Mouse (Mus musculus): ENCODE data around the gene Ppp1cc. TPM values are rescaled to one million over a fixed set of nuclear protein-coding genes. Genes with fewer than 3 reads are reported as not detected.

The Ppp1cc gene
- polyA plus RNA-seq, 1 experiment from 2014 or later: 104 TPM

DNA sequence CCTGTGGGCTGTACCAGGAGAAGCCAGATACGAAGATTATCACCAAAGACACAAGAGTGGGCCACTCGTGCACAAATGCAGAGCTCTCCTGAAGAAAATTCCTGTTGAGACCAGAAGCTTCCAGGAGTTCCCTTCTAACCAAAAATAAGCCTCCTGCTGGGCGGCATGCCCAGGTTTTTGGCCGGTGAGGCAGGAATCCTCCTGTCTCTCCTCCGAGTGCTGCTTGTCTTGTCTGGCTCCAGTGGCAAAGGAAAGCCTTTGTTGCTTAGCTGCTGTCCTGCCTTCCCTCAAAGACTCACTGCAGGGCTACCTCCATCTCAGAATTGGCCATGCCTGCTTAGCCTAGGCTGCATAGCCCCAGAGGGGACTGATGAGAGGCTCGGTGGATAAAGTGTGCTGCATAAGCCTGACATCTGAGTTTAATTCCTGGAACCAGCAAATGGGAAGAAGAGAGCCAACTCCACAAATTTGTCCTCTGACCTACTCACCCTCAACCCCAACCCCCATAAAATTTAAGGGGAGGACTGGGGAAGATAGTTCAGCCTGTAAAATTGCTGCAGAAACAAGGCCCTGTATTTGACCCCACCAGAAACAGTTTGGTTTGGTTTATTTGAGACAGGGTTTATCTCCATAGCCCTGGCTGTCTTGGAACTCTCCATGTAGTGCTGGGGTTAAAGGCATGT, 7.3 kb downstream of the Ppp1cc start:
- TF ChIP-seq EP300 (optimal IDR thresholded peaks at IDR 0.05): no peak
- TF ChIP-seq CTCF (IDR thresholded peaks at IDR 0.05; ENCODE audit: low read depth): no peak
- Histone ChIP-seq H3K4me2 (replicated peaks; ENCODE audit: low read depth) (no peak overlapping the region), H3K27me3 (ENCODE audit: control insufficient read depth, insufficient read depth, low read length) (no peaks in the 10 kb centered on the region), H3K27ac (replicated peaks) (0 out of 2 replicates have a peak overlapping the region, but pooled peaks have one; percentile 0), H3K4me1 (replicated peaks; ENCODE audit: control insufficient read depth, insufficient read depth) (no peaks in the 10 kb centered on the region; the same call in 1 of the 2 replicates), H3K9ac (ENCODE audit: low read length) (no peak overlapping the region), H3K9me3 (ENCODE audit: control insufficient read depth, low read length) (no peaks in the 10 kb centered on the region), H3K36me3 (ENCODE audit: control insufficient read depth, insufficient read depth, low read length) (peaks cover 7% of the 10 kb centered on the region), H3K4me3 (ENCODE audit: low read depth, low read length) (no peak overlapping the region)
- DNase-seq (ENCODE audit: low spot score) (no peak), ATAC-seq (ENCODE audit: low FRiP score, low TSS enrichment) (no peak)
- WGBS: 41% methylated on average over 6 of the region's 6 CpGs

DNA sequence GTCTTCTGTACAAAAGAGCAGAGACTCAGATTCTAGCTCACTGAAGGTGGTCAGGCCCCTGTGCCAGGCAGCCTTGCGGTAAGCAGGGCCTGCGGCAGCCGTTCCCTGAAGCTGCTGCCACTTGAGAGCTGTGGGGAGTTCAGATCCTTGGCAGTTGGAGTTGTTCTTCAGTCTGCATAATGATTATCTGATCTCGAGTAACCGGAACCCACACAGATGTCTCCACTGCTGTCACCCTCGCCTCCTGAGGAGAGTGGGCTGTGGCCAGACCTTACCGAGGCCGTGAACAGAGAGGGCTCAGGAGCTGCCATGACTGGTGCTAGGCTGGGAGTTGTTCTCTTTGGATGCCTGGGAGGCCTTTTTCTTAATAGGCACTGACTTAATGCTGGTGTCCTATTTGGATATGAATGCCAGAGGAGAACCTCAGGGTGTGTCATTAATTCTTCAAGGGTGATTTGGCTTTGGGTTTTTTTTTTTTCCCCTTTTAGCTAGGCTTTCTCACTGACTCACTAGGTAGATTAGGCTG, 8.6 kb downstream of the Ppp1cc start:
- no peaks in the 10 kb centered on the region; the same call in 1 of the 2 replicates for H3K4me1 ChIP-seq (replicated peaks; ENCODE audit: control insufficient read depth, insufficient read depth)
- no peak for ATAC-seq (ENCODE audit: low FRiP score, low TSS enrichment)
- no peak overlapping the region for H3K27ac ChIP-seq (replicated peaks)

DNA sequence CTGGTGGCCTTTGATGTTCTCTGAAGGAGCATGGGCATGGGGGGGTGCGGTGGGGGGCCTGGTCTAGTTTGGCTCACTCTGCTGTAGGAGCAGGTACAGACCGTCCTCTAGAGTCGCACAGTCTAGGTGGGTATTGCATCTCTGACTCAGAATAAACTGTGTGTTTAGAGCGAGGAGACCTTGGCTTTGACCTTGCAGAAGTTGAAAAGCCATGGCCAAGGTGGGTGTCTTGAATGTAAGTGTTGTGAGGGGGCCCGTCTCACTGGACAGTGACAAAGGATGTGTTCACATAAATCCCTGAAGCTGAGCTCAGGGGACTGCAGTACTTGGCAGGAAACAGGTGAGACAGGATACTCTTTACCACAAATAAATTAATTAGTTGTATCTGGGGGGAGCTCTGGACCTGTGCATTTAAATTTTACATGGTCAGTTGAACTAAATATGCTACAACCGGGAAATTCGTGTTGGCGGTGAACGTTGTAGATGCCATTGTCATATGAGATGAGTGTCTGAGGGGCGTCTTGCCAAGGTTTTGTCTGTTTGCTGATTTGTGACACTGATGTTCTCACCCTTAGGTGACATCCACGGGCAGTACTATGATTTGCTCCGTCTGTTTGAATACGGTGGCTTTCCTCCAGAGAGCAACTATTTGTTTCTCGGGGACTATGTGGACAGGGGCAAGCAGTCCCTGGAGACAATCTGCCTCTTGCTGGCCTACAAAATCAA, 10.4 kb downstream of the Ppp1cc start:
- Histone ChIP-seq H3K27me3 (ENCODE audit: control insufficient read depth, insufficient read depth, low read length) (no peaks in the 10 kb centered on the region), H3K9ac (ENCODE audit: low read length) (no peak overlapping the region), H3K4me3 (ENCODE audit: low read depth, low read length) (no peak overlapping the region), H3K27ac (replicated peaks) (no peak overlapping the region), H3K9me3 (ENCODE audit: control insufficient read depth, low read length) (no peaks in the 10 kb centered on the region), H3K4me2 (replicated peaks; ENCODE audit: low read depth) (no peak overlapping the region), H3K4me1 (replicated peaks; ENCODE audit: control insufficient read depth, insufficient read depth) (no peaks in the 10 kb centered on the region; the same call in 1 of the 2 replicates), H3K36me3 (ENCODE audit: control insufficient read depth, insufficient read depth, low read length) (peaks cover 31% of the 10 kb centered on the region)
- ATAC-seq (ENCODE audit: low FRiP score, low TSS enrichment) (no peak), DNase-seq (ENCODE audit: low spot score) (no peak)
- TF ChIP-seq CTCF (IDR thresholded peaks at IDR 0.05; ENCODE audit: low read depth) (no peak), EP300 (optimal IDR thresholded peaks at IDR 0.05) (no peak)
- WGBS: 84% methylated on average over 14 of the region's 14 CpGs

More for the DNA sequence above, 8.6 kb downstream of the Ppp1cc start:
- Histone ChIP-seq H3K36me3 (ENCODE audit: control insufficient read depth, insufficient read depth, low read length) (peaks cover 19% of the 10 kb centered on the region), H3K9ac (ENCODE audit: low read length) (no peak overlapping the region), H3K4me3 (ENCODE audit: low read depth, low read length) (no peak overlapping the region), H3K4me2 (replicated peaks; ENCODE audit: low read depth) (no peak overlapping the region; the same call in 1 of the 2 replicates), H3K27me3 (ENCODE audit: control insufficient read depth, insufficient read depth, low read length) (no peaks in the 10 kb centered on the region), H3K9me3 (ENCODE audit: control insufficient read depth, low read length) (no peaks in the 10 kb centered on the region)
- TF ChIP-seq CTCF (IDR thresholded peaks at IDR 0.05; ENCODE audit: low read depth) (no peak), EP300 (optimal IDR thresholded peaks at IDR 0.05) (no peak)
- 55% methylated on average over 8 of the region's 8 CpGs for WGBS
- DNase-seq (ENCODE audit: low spot score): no peak

DNA sequence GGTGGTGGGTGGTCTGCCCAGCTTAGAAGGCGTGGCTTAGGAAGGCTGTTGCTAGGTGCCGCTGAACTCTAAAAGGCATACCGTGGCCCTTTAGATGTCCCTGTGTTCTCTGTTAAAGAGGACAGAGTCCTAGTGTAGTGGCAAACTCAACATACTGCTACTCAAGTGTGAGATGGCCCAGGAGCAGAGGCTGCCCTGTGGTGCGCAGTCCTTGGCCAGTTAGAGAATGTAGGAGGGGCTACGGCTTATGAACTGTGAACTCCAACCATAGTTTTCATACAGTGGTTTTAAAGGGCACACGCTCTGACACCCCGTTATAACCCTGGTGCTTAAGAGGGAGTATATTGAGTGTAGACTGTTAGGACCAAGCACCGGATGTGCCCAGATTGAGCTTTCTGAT, 13.0 kb downstream of the Ppp1cc start:
- H3K4me3 ChIP-seq (ENCODE audit: low read depth, low read length): no peak overlapping the region
- WGBS: 90% methylated on average over 8 of the region's 8 CpGs

DNA sequence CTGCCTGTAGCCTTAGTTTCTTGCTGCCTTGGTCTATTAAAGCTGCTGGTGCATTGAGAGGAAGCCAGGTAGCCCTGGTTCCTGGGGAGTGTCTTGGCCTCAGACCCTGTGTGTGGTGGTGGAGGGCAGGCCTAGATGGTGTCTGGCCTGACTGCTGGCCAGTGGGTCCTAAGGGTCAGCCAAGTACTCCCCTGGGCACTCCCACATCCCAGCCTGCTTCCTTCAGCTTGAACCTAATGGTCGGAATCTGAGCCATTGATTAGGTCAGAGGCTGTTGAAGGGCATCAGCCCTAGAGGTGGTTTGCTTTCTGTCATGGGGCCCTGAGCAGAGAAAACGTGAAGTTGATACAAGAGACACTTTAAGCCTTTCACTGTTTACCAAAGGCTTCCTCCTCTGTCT, 17.3 kb downstream of the Ppp1cc start:
- peak; percentile 27; the same call in 1 of the 2 replicates for ATAC-seq (ENCODE audit: low FRiP score, low TSS enrichment)
- Histone ChIP-seq H3K9me3 (ENCODE audit: control insufficient read depth, low read length) (no peaks in the 10 kb centered on the region), H3K9ac (ENCODE audit: low read length) (no peak overlapping the region), H3K27ac (replicated peaks) (no peak overlapping the region), H3K27me3 (ENCODE audit: control insufficient read depth, insufficient read depth, low read length) (no peaks in the 10 kb centered on the region), H3K4me1 (replicated peaks; ENCODE audit: control insufficient read depth, insufficient read depth) (no peaks in the 10 kb centered on the region), H3K4me3 (ENCODE audit: low read depth, low read length) (no peak overlapping the region), H3K36me3 (ENCODE audit: control insufficient read depth, insufficient read depth, low read length) (peaks cover 34% of the 10 kb centered on the region), H3K4me2 (replicated peaks; ENCODE audit: low read depth) (no peak overlapping the region)
- TF ChIP-seq CTCF (IDR thresholded peaks at IDR 0.05; ENCODE audit: low read depth): no peak
- no peak for TF ChIP-seq EP300 (optimal IDR thresholded peaks at IDR 0.05)
- WGBS: 51% methylated on average over 2 of the region's 2 CpGs
- DNase-seq (ENCODE audit: low spot score): no peak

More for the DNA sequence above, 13.0 kb downstream of the Ppp1cc start:
- Histone ChIP-seq H3K4me1 (replicated peaks; ENCODE audit: control insufficient read depth, insufficient read depth) (no peaks in the 10 kb centered on the region), H3K27me3 (ENCODE audit: control insufficient read depth, insufficient read depth, low read length) (no peaks in the 10 kb centered on the region), H3K27ac (replicated peaks) (no peak overlapping the region), H3K9ac (ENCODE audit: low read length) (no peak overlapping the region), H3K9me3 (ENCODE audit: control insufficient read depth, low read length) (no peaks in the 10 kb centered on the region), H3K4me2 (replicated peaks; ENCODE audit: low read depth) (no peak overlapping the region), H3K36me3 (ENCODE audit: control insufficient read depth, insufficient read depth, low read length) (peaks cover 38% of the 10 kb centered on the region)
- ATAC-seq (ENCODE audit: low FRiP score, low TSS enrichment) (no peak), DNase-seq (ENCODE audit: low spot score) (no peak)
- TF ChIP-seq CTCF (IDR thresholded peaks at IDR 0.05; ENCODE audit: low read depth) (no peak), EP300 (optimal IDR thresholded peaks at IDR 0.05) (no peak)
